8 mouse cellular contexts compared by ENCODE assay signal in genomic region chr11:75935819-75936430, GRCm38 (mm10). TPM values are rescaled to one million over a fixed set of nuclear protein-coding genes. Genes with fewer than 3 reads are reported as not detected.
DNase-seq lines count a peak whose midpoint lies in the region; ATAC-seq and TF ChIP-seq lines count a peak whose summit lies in the region.

No protein-coding gene starts in this region.

- no peak overlapping the region for H3K4me3 ChIP-seq in MEL (ENCODE audit: control insufficient read depth in 1 of 2, insufficient read depth in 1 of 2, low read depth in 2 of 2, low read length in 2 of 2)
- no peak overlapping the region for H3K4me3 ChIP-seq in liver, embryonic 15.5 days (replicated peaks)
- H3K4me3 ChIP-seq in stomach, embryonic 14.5 days (ENCODE audit: low read depth, low read length), result no peak overlapping the region
- H3K4me3 ChIP-seq in forebrain, embryonic 15.5 days, result no peak overlapping the region

- TF ChIP-seq CTCF in MEL (IDR thresholded peaks at IDR 0.05 in 2 of 3, conservative IDR thresholded peaks at IDR 0.05 in 1 of 3; ENCODE audit: control insufficient read depth in 1 of 3, insufficient read depth in 1 of 3, low read depth in 2 of 3, low read length in 3 of 3, poor library complexity in 1 of 3, severe bottlenecking in 1 of 3), result no peak

- H3K36me3 ChIP-seq in MEL (ENCODE audit: control insufficient read depth in 1 of 2, insufficient read depth in 2 of 2, low read length in 2 of 2), result peaks cover 0 to 12% of the 10 kb centered on the region in 2 experiments; a peak in 2 of 4 replicates
- H3K36me3 ChIP-seq in liver, embryonic 15.5 days (replicated peaks), result no peaks in the 10 kb centered on the region
- H3K36me3 ChIP-seq in stomach, embryonic 14.5 days (ENCODE audit: control insufficient read depth, insufficient read depth, low read length), result no peaks in the 10 kb centered on the region
- H3K36me3 ChIP-seq in forebrain, embryonic 15.5 days, result no peaks in the 10 kb centered on the region

- TF ChIP-seq RAD21 in MEL (IDR thresholded peaks at IDR 0.05; ENCODE audit: low read depth, low read length), result no peak

- peak; percentile 21 for DNase-seq in embryo, embryonic 10.5 days (ENCODE audit: low spot score)
- DNase-seq in embryo, embryonic 9.5 days (ENCODE audit: extremely low spot score), result no peak
- DNase-seq in MEL (ENCODE audit: low read depth, low spot score), result peak; percentile 69
- DNase-seq in gastrocnemius, adult 18-20 months (ENCODE audit: low spot score), result peak; percentile 50
- DNase-seq in induced T-regulatory cell, adult 2 months (ENCODE audit: low read depth), result peak; percentile 70

- H3K9me3 ChIP-seq in MEL (replicated peaks; ENCODE audit: insufficient read depth, low read length), result no peaks in the 10 kb centered on the region
- H3K9me3 ChIP-seq in liver, embryonic 15.5 days (replicated peaks), result no peaks in the 10 kb centered on the region
- no peaks in the 10 kb centered on the region for H3K9me3 ChIP-seq in stomach, embryonic 14.5 days (ENCODE audit: control insufficient read depth, low read depth, low read length)
- no peaks in the 10 kb centered on the region for H3K9me3 ChIP-seq in forebrain, embryonic 15.5 days

- H3K4me1 ChIP-seq in MEL (ENCODE audit: control insufficient read depth in 1 of 2, insufficient read depth in 2 of 2, low read length in 2 of 2), result peaks cover 17 to 30% of the 10 kb centered on the region in 2 experiments
- peaks cover 16% of the 10 kb centered on the region for H3K4me1 ChIP-seq in liver, embryonic 15.5 days (replicated peaks)
- H3K4me1 ChIP-seq in stomach, embryonic 14.5 days (ENCODE audit: control insufficient read depth, insufficient read depth, low read length), result peaks cover 45% of the 10 kb centered on the region
- H3K4me1 ChIP-seq in forebrain, embryonic 15.5 days, result peaks cover 8% of the 10 kb centered on the region

- TF ChIP-seq POLR2A in MEL (IDR thresholded peaks at IDR 0.05; ENCODE audit: control insufficient read depth in 1 of 2, insufficient read depth in 1 of 2, low read depth in 1 of 2, low read length in 2 of 2, poor library complexity in 1 of 2), result no peak

- no peak overlapping the region for H3K27ac ChIP-seq in MEL (ENCODE audit: control insufficient read depth, low read depth, low read length)
- no peak overlapping the region for H3K27ac ChIP-seq in liver, embryonic 15.5 days (replicated peaks)
- peak overlapping the region; percentile 94; the same call in 1 of the 2 replicates for H3K27ac ChIP-seq in stomach, embryonic 14.5 days (ENCODE audit: low read length)
- no peak overlapping the region; the same call in 1 of the 2 replicates for H3K27ac ChIP-seq in forebrain, embryonic 15.5 days (replicated peaks)

- peak; percentile 51; the same call in 1 of the 2 replicates for ATAC-seq in liver, embryonic 15.5 days (ENCODE audit: insufficient read depth)
- no peak for ATAC-seq in stomach, embryonic 14.5 days (ENCODE audit: insufficient number of reproducible peaks, insufficient read depth, low FRiP score, low read depth)
- ATAC-seq in forebrain, embryonic 15.5 days (replicated peaks), result no peak

- H3K4me2 ChIP-seq in liver, embryonic 15.5 days, result no peak overlapping the region
- H3K4me2 ChIP-seq in stomach, embryonic 14.5 days (replicated peaks; ENCODE audit: low read depth, low read length), result no peak overlapping the region; the same call in 1 of the 2 replicates
- H3K4me2 ChIP-seq in forebrain, embryonic 15.5 days (replicated peaks), result no peak overlapping the region

- TF ChIP-seq EP300 in MEL (IDR thresholded peaks at IDR 0.05; ENCODE audit: low read depth in 1 of 2, low read length in 2 of 2), result peak; percentile 24 to 51; a peak in 2 of 4 replicates

- H3K27me3 ChIP-seq in MEL (ENCODE audit: control insufficient read depth in 1 of 2, insufficient read depth in 2 of 2, low read length in 2 of 2), result no peaks in the 10 kb centered on the region
- no peaks in the 10 kb centered on the region for H3K27me3 ChIP-seq in liver, embryonic 15.5 days
- H3K27me3 ChIP-seq in stomach, embryonic 14.5 days (ENCODE audit: control insufficient read depth, insufficient read depth, low read length), result no peaks in the 10 kb centered on the region
- H3K27me3 ChIP-seq in forebrain, embryonic 15.5 days, result no peaks in the 10 kb centered on the region

- H3K79me2 ChIP-seq in MEL (ENCODE audit: control insufficient read depth, insufficient read depth, low read length, poor library complexity), result no peaks in the 10 kb centered on the region

- H3K9ac ChIP-seq in MEL (ENCODE audit: control insufficient read depth, low read depth, low read length, poor library complexity, severe bottlenecking), result no peak overlapping the region
- H3K9ac ChIP-seq in liver, embryonic 15.5 days, result no peak overlapping the region
- H3K9ac ChIP-seq in stomach, embryonic 14.5 days (replicated peaks; ENCODE audit: low read depth, low read length), result no peak overlapping the region
- H3K9ac ChIP-seq in forebrain, embryonic 15.5 days (replicated peaks), result no peak overlapping the region

- WGBS in liver, embryonic 15.5 days (ENCODE audit: insufficient replicate concordance), result 21% methylated on average over 7 of the region's 7 CpGs
- WGBS in stomach, embryonic 14.5 days, result 45% methylated on average over 7 of the region's 7 CpGs
- 66% methylated on average over 7 of the region's 7 CpGs for WGBS in forebrain, embryonic 15.5 days

TF ChIP-seq in MEL, 35 proteins besides CTCF, POLR2A, EP300 and RAD21 (continues in another document):
- no peak for TF ChIP-seq USF2 (IDR thresholded peaks at IDR 0.05; ENCODE audit: borderline replicate concordance in 1 of 2, insufficient read depth in 1 of 2, low read depth in 1 of 2, low read length in 2 of 2)
- peak; percentile 59 for TF ChIP-seq RCOR1 (IDR thresholded peaks at IDR 0.05; ENCODE audit: low read depth, low read length)
- TF ChIP-seq POLR2AphosphoS2 (IDR thresholded peaks at IDR 0.05; ENCODE audit: low read length), result no peak
- TF ChIP-seq ZKSCAN1 (IDR thresholded peaks at IDR 0.05; ENCODE audit: low read depth, low read length), result no peak
- no peak for TF ChIP-seq E2F4 (IDR thresholded peaks at IDR 0.05; ENCODE audit: borderline replicate concordance, low read depth, low read length)
- no peak for TF ChIP-seq JUND (IDR thresholded peaks at IDR 0.05; ENCODE audit: low read depth, low read length)
- TF ChIP-seq GATA1 (IDR thresholded peaks at IDR 0.05; ENCODE audit: low read depth, low read length), result no peak
- TF ChIP-seq ZC3H11A (IDR thresholded peaks at IDR 0.05; ENCODE audit: low read depth, low read length), result no peak
- TF ChIP-seq POLR2AphosphoS5 (IDR thresholded peaks at IDR 0.05; ENCODE audit: borderline replicate concordance, low read depth, low read length), result no peak
- no peak for TF ChIP-seq MEF2A (IDR thresholded peaks at IDR 0.05; ENCODE audit: extremely low read depth, insufficient replicate concordance, low read depth, low read length, poor library complexity, severe bottlenecking)
- TF ChIP-seq CHD1 (IDR thresholded peaks at IDR 0.05; ENCODE audit: low read depth, low read length), result no peak
- TF ChIP-seq USF1 (IDR thresholded peaks at IDR 0.05; ENCODE audit: low read depth, low read length), result 0 out of 2 replicates have a peak, but pooled peaks have one; percentile 5
- TF ChIP-seq ZMIZ1 (IDR thresholded peaks at IDR 0.05; ENCODE audit: low read depth, low read length), result no peak
- no peak for TF ChIP-seq GABPA (IDR thresholded peaks at IDR 0.05; ENCODE audit: low read depth, low read length)
- TF ChIP-seq KAT2A (conservative IDR thresholded peaks at IDR 0.05; ENCODE audit: low read depth, low read length), result no peak
- TF ChIP-seq SMC3 (IDR thresholded peaks at IDR 0.05; ENCODE audit: low read depth, low read length), result no peak
- no peak for TF ChIP-seq ZNF384 (IDR thresholded peaks at IDR 0.05; ENCODE audit: low read depth, low read length)
- peak; percentile 26; the same call in 1 of the 2 replicates for TF ChIP-seq ETS1 (IDR thresholded peaks at IDR 0.05; ENCODE audit: low read depth, low read length)
- no peak for TF ChIP-seq TBP (IDR thresholded peaks at IDR 0.05; ENCODE audit: low read depth, low read length)
- peak; percentile 62 for TF ChIP-seq SIN3A (IDR thresholded peaks at IDR 0.05; ENCODE audit: low read length)
- peak; percentile 45; the same call in 1 of the 2 replicates for TF ChIP-seq MAZ (IDR thresholded peaks at IDR 0.05; ENCODE audit: low read depth, low read length)
- no peak for TF ChIP-seq MXI1 (IDR thresholded peaks at IDR 0.05; ENCODE audit: low read depth, low read length)
- 0 out of 2 replicates have a peak, but pooled peaks have one; percentile 18 for TF ChIP-seq NELFE (IDR thresholded peaks at IDR 0.05; ENCODE audit: low read depth, low read length)
- TF ChIP-seq MYB (IDR thresholded peaks at IDR 0.05; ENCODE audit: low read depth, low read length), result no peak
- peak; percentile 82 for TF ChIP-seq ELF1 (IDR thresholded peaks at IDR 0.05; ENCODE audit: low read depth, low read length)
- TF ChIP-seq CHD2 (IDR thresholded peaks at IDR 0.05; ENCODE audit: low read length), result no peak
- 0 out of 2 replicates have a peak, but pooled peaks have one; percentile 23 for TF ChIP-seq BHLHE40 (IDR thresholded peaks at IDR 0.05; ENCODE audit: borderline replicate concordance, low read depth, low read length)
- peak; percentile 43; the same call in 1 of the 2 replicates for TF ChIP-seq MAX (IDR thresholded peaks at IDR 0.05; ENCODE audit: low read length)
- TF ChIP-seq MAFK (IDR thresholded peaks at IDR 0.05; ENCODE audit: borderline replicate concordance, low read depth, low read length), result no peak
- no peak for TF ChIP-seq TAL1 (IDR thresholded peaks at IDR 0.05; ENCODE audit: low read length)
- TF ChIP-seq MYC (IDR thresholded peaks at IDR 0.05; ENCODE audit: low read depth, low read length), result no peak
- TF ChIP-seq TCF12 (IDR thresholded peaks at IDR 0.05; ENCODE audit: low read depth, low read length), result 0 out of 2 replicates have a peak, but pooled peaks have one; percentile 15
- no peak for TF ChIP-seq NRF1 (IDR thresholded peaks at IDR 0.05; ENCODE audit: insufficient read depth, low read depth, low read length, poor library complexity, severe bottlenecking)
- TF ChIP-seq HCFC1 (IDR thresholded peaks at IDR 0.05; ENCODE audit: low read depth, low read length), result peak; percentile 43; the same call in 1 of the 2 replicates

RNA-seq across cellular contexts. Expression of gene Rph3al, which starts 2.3 kb away (rescaled TPM):
- 7.1 and 9.4 TPM in 2 replicates for total RNA-seq in MEL (2012; rRNA removed)
- 10 to 100 TPM in 1 of 2 experiments, not detected in 1; 23.0 TPM for polyA plus RNA-seq in MEL (2012; ENCODE audit: insufficient read depth in 1 of 2, insufficient read length in 2 of 2, low read depth in 1 of 2, low replicate concordance in 2 of 2, missing spikeins in 1 of 2)
- total RNA-seq in gastrocnemius, adult 18-20 months (2021), result 10 to 100 TPM; 14.2 to 14.9 TPM
- polyA plus RNA-seq in liver, embryonic 15.5 days (2015; fragmentation: Nextera tagmentation; extraction: Ambion mirVana), result 0.47 and 0.81 TPM in 2 replicates
- polyA plus RNA-seq in stomach, embryonic 14.5 days (2014; fragmentation: Nextera tagmentation; extraction: Ambion mirVana), result 8.6 and 10.6 TPM in 2 replicates
- polyA plus RNA-seq in forebrain, embryonic 15.5 days (2015; fragmentation: Nextera tagmentation; extraction: Ambion mirVana), result 1.1 and 1.5 TPM in 2 replicates
